Mouse (Mus musculus): ENCODE data around the gene Gm49405.
"Not testable (repeated sequence)": the region's sequence is repeated elsewhere in the genome, so short reads cannot be mapped to it uniquely, and the experiment has no call there.

Gene Gm49405

GRCm38 (mm10) chr19:4049069-4049468, 48.6 kb downstream of the Gm49405 start:
- DNase-seq (ENCODE audit: low read depth, low spot score) = not testable (repeated sequence)

DNA sequence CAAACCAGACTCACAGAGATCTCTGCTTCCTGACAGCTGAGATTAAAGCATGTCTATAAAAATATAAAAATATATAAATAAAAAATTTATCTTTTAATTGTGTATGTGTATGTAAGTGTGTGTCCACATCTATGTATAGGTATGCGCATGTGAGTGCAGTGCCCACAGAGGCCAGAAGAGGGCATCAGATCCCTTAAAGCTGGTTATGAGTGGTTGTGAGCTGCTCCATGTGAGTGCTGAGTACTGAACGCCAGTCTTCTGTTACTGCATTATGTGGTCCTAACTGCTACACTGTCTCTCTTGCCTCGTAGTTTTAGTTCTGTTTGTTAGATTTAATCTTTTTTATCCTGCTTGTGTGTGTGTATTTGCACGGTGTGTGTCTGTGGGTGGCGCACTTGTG, 50.6 kb downstream of the Gm49405 start:
- DNase-seq (ENCODE audit: low read depth, low spot score) = peak; percentile 62

GRCm38 (mm10) chr19:4051741-4052515, 51.5 kb downstream of the Gm49405 start:
- DNase-seq (ENCODE audit: low read depth, low spot score) = peak; percentile 69

DNA sequence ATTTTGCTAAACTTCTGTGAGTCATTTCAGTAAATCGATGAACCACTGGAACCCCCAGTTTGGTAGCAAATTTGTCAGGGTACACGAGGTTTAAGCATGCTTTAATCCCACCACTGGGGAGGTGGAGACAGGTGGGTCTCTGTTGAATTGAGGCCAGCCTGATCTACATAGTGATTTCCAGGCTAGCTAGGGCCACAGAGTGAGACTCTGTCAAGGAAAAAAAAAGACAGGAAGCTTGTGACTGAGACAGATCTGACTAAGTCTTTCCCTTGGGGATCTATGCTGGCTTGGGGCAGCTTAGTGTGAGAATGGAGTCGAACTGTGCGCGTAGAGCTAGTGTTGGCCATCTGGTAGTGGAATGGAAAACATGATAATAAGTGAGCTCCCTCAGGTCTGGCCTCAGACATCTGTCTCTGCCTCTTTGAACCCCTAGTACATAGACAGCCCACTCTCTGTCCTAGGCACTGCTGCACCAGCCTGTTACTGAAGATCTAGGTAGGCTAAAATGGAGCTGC, 52.1 kb downstream of the Gm49405 start:
- DNase-seq (ENCODE audit: low read depth, low spot score) = no peak

GRCm38 (mm10) chr19:4054613-4055012, 54.2 kb downstream of the Gm49405 start:
- no peak for DNase-seq (ENCODE audit: low read depth, low spot score)

Measured in ES-CJ7 (cell line).